Mouse (Mus musculus): ENCODE data around the gene Tbc1d30. TPM values are rescaled to one million over a fixed set of nuclear protein-coding genes. Genes with fewer than 3 reads are reported as not detected.

Gene Tbc1d30
- polyA plus RNA-seq, 1 experiment from 2014 or later = 16.6 TPM

GRCm38 (mm10) chr10:121256115-121256825, 94.8 kb downstream of the Tbc1d30 start:
- no peak overlapping the region for H3K9ac ChIP-seq (replicated peaks; ENCODE audit: low read length)
- no peak overlapping the region for H3K4me2 ChIP-seq (ENCODE audit: low read length)
- no peaks in the 10 kb centered on the region for H3K9me3 ChIP-seq (ENCODE audit: control insufficient read depth, low read length)
- DNase-seq (peak; percentile 90), ATAC-seq (ENCODE audit: low FRiP score, low TSS enrichment) (no peak)
- no peaks in the 10 kb centered on the region for H3K4me1 ChIP-seq (ENCODE audit: control insufficient read depth, insufficient read depth, low read length)
- no peaks in the 10 kb centered on the region for H3K36me3 ChIP-seq (ENCODE audit: control insufficient read depth, insufficient read depth, low read length)
- H3K4me3 ChIP-seq (replicated peaks; ENCODE audit: low read depth, low read length) = no peak overlapping the region
- no peak overlapping the region for H3K27ac ChIP-seq (replicated peaks; ENCODE audit: low read depth, low read length)
- 27% methylated on average over 17 of the region's 17 CpGs for WGBS
- no peaks in the 10 kb centered on the region for H3K27me3 ChIP-seq (ENCODE audit: control insufficient read depth, insufficient read depth, low read length)

- Histone ChIP-seq H3K27ac (replicated peaks; ENCODE audit: low read depth, low read length) (no peak overlapping the region), H3K4me2 (ENCODE audit: low read length) (no peak overlapping the region), H3K27me3 (ENCODE audit: control insufficient read depth, insufficient read depth, low read length) (no peaks in the 10 kb centered on the region), H3K36me3 (ENCODE audit: control insufficient read depth, insufficient read depth, low read length) (no peaks in the 10 kb centered on the region), H3K4me3 (replicated peaks; ENCODE audit: low read depth, low read length) (no peak overlapping the region), H3K4me1 (ENCODE audit: control insufficient read depth, insufficient read depth, low read length) (no peaks in the 10 kb centered on the region), H3K9ac (replicated peaks; ENCODE audit: low read length) (no peak overlapping the region), H3K9me3 (ENCODE audit: control insufficient read depth, low read length) (no peaks in the 10 kb centered on the region)
- ATAC-seq (ENCODE audit: low FRiP score, low TSS enrichment) (no peak), DNase-seq (no peak)
- WGBS = 90% methylated on average over 5 of the region's 5 CpGs
Measured at GRCm38 (mm10) chr10:121255465-121255864, 95.6 kb downstream of the Tbc1d30 start.

GRCm38 (mm10) chr10:121254343-121254742, 96.7 kb downstream of the Tbc1d30 start:
- Histone ChIP-seq H3K4me3 (replicated peaks; ENCODE audit: low read depth, low read length) (no peak overlapping the region), H3K4me2 (ENCODE audit: low read length) (no peak overlapping the region), H3K27me3 (ENCODE audit: control insufficient read depth, insufficient read depth, low read length) (no peaks in the 10 kb centered on the region), H3K9me3 (ENCODE audit: control insufficient read depth, low read length) (no peaks in the 10 kb centered on the region), H3K9ac (replicated peaks; ENCODE audit: low read length) (no peak overlapping the region), H3K27ac (replicated peaks; ENCODE audit: low read depth, low read length) (no peak overlapping the region), H3K4me1 (ENCODE audit: control insufficient read depth, insufficient read depth, low read length) (no peaks in the 10 kb centered on the region), H3K36me3 (ENCODE audit: control insufficient read depth, insufficient read depth, low read length) (no peaks in the 10 kb centered on the region)
- no peak for DNase-seq
- ATAC-seq (ENCODE audit: low FRiP score, low TSS enrichment) = no peak
- 90% methylated on average over 8 of the region's 8 CpGs for WGBS

GRCm38 (mm10) chr10:121252781-121253180, 98.3 kb downstream of the Tbc1d30 start:
- WGBS = 75% methylated on average over 7 of the region's 7 CpGs
- Histone ChIP-seq H3K9me3 (ENCODE audit: control insufficient read depth, low read length) (no peaks in the 10 kb centered on the region), H3K9ac (replicated peaks; ENCODE audit: low read length) (no peak overlapping the region), H3K36me3 (ENCODE audit: control insufficient read depth, insufficient read depth, low read length) (no peaks in the 10 kb centered on the region), H3K4me2 (ENCODE audit: low read length) (no peak overlapping the region), H3K27ac (replicated peaks; ENCODE audit: low read depth, low read length) (no peak overlapping the region), H3K4me1 (ENCODE audit: control insufficient read depth, insufficient read depth, low read length) (no peaks in the 10 kb centered on the region), H3K27me3 (ENCODE audit: control insufficient read depth, insufficient read depth, low read length) (no peaks in the 10 kb centered on the region), H3K4me3 (replicated peaks; ENCODE audit: low read depth, low read length) (no peak overlapping the region)
- no peak for DNase-seq
- no peak for ATAC-seq (ENCODE audit: low FRiP score, low TSS enrichment)

- WGBS = 85% methylated on average over 8 of the region's 8 CpGs
- no peak for ATAC-seq (ENCODE audit: low FRiP score, low TSS enrichment)
Measured at GRCm38 (mm10) chr10:121251191-121251590, 99.9 kb downstream of the Tbc1d30 start.

GRCm38 (mm10) chr10:121249820-121250219, 101.3 kb downstream of the Tbc1d30 start:
- Histone ChIP-seq H3K4me1 (ENCODE audit: control insufficient read depth, insufficient read depth, low read length) (no peaks in the 10 kb centered on the region), H3K4me2 (ENCODE audit: low read length) (no peak overlapping the region), H3K36me3 (ENCODE audit: control insufficient read depth, insufficient read depth, low read length) (no peaks in the 10 kb centered on the region), H3K9ac (replicated peaks; ENCODE audit: low read length) (no peak overlapping the region), H3K4me3 (replicated peaks; ENCODE audit: low read depth, low read length) (no peak overlapping the region), H3K27ac (replicated peaks; ENCODE audit: low read depth, low read length) (no peak overlapping the region), H3K9me3 (ENCODE audit: control insufficient read depth, low read length) (no peaks in the 10 kb centered on the region), H3K27me3 (ENCODE audit: control insufficient read depth, insufficient read depth, low read length) (no peaks in the 10 kb centered on the region)
- DNase-seq (no peak), ATAC-seq (ENCODE audit: low FRiP score, low TSS enrichment) (no peak)
- WGBS = 90% methylated on average over 4 of the region's 4 CpGs

More at GRCm38 (mm10) chr10:121251191-121251590, 99.9 kb downstream of the Tbc1d30 start:
- no peak for DNase-seq
- no peak overlapping the region for H3K4me3 ChIP-seq (replicated peaks; ENCODE audit: low read depth, low read length)
- no peak overlapping the region for H3K4me2 ChIP-seq (ENCODE audit: low read length)
- H3K9me3 ChIP-seq (ENCODE audit: control insufficient read depth, low read length) = no peaks in the 10 kb centered on the region
- H3K27me3 ChIP-seq (ENCODE audit: control insufficient read depth, insufficient read depth, low read length) = no peaks in the 10 kb centered on the region
- H3K36me3 ChIP-seq (ENCODE audit: control insufficient read depth, insufficient read depth, low read length) = no peaks in the 10 kb centered on the region
- no peak overlapping the region for H3K27ac ChIP-seq (replicated peaks; ENCODE audit: low read depth, low read length)
- H3K9ac ChIP-seq (replicated peaks; ENCODE audit: low read length) = no peak overlapping the region
- no peaks in the 10 kb centered on the region for H3K4me1 ChIP-seq (ENCODE audit: control insufficient read depth, insufficient read depth, low read length)

- H3K9me3 ChIP-seq (ENCODE audit: control insufficient read depth, low read length) = no peaks in the 10 kb centered on the region
- WGBS = 94% methylated on average over 11 of the region's 11 CpGs
- no peak overlapping the region for H3K9ac ChIP-seq (replicated peaks; ENCODE audit: low read length)
Measured at GRCm38 (mm10) chr10:121247545-121247944, 103.5 kb downstream of the Tbc1d30 start.

GRCm38 (mm10) chr10:121246971-121247370, 104.1 kb downstream of the Tbc1d30 start:
- H3K27me3 ChIP-seq (ENCODE audit: control insufficient read depth, insufficient read depth, low read length) = no peaks in the 10 kb centered on the region
- no peaks in the 10 kb centered on the region for H3K9me3 ChIP-seq (ENCODE audit: control insufficient read depth, low read length)
- no peaks in the 10 kb centered on the region for H3K4me1 ChIP-seq (ENCODE audit: control insufficient read depth, insufficient read depth, low read length)
- H3K4me3 ChIP-seq (replicated peaks; ENCODE audit: low read depth, low read length) = no peak overlapping the region
- H3K9ac ChIP-seq (replicated peaks; ENCODE audit: low read length) = no peak overlapping the region
- WGBS = 81% methylated on average over 21 of the region's 21 CpGs
- no peak for DNase-seq
- ATAC-seq (ENCODE audit: low FRiP score, low TSS enrichment) = no peak
- no peak overlapping the region for H3K4me2 ChIP-seq (ENCODE audit: low read length)
- no peak overlapping the region for H3K27ac ChIP-seq (replicated peaks; ENCODE audit: low read depth, low read length)
- H3K36me3 ChIP-seq (ENCODE audit: control insufficient read depth, insufficient read depth, low read length) = no peaks in the 10 kb centered on the region

More at GRCm38 (mm10) chr10:121247545-121247944, 103.5 kb downstream of the Tbc1d30 start:
- DNase-seq = no peak
- no peak for ATAC-seq (ENCODE audit: low FRiP score, low TSS enrichment)
- Histone ChIP-seq H3K4me1 (ENCODE audit: control insufficient read depth, insufficient read depth, low read length) (no peaks in the 10 kb centered on the region), H3K27ac (replicated peaks; ENCODE audit: low read depth, low read length) (no peak overlapping the region), H3K4me2 (ENCODE audit: low read length) (no peak overlapping the region), H3K36me3 (ENCODE audit: control insufficient read depth, insufficient read depth, low read length) (no peaks in the 10 kb centered on the region), H3K4me3 (replicated peaks; ENCODE audit: low read depth, low read length) (no peak overlapping the region), H3K27me3 (ENCODE audit: control insufficient read depth, insufficient read depth, low read length) (no peaks in the 10 kb centered on the region)

Measured in midbrain, embryonic 14.5 days (tissue).